Mouse (Mus musculus) kidney, adult 8-10 months (tissue): ENCODE measurements at regions not wholly inside any gene's neighbourhood (a gene's known extent, or its start where the extent isn't known, plus 50 kb on each side); places are given as distances from the start of the nearest gene placed in this dataset.

ENCODE experiments used
- DNase-seq, 2 experiments: peaks; one replicate each; pipeline ENCODE4 v3.0.0; 2022

GRCm38 (mm10) chr10:66102103-66102502 lies 993.8 kb upstream of the Jmjd1c start:
- DNase-seq: no peak

- DNase-seq: no peak
Measured at GRCm38 (mm10) chr10:66131361-66131760, 964.6 kb upstream of the Jmjd1c start.

DNA sequence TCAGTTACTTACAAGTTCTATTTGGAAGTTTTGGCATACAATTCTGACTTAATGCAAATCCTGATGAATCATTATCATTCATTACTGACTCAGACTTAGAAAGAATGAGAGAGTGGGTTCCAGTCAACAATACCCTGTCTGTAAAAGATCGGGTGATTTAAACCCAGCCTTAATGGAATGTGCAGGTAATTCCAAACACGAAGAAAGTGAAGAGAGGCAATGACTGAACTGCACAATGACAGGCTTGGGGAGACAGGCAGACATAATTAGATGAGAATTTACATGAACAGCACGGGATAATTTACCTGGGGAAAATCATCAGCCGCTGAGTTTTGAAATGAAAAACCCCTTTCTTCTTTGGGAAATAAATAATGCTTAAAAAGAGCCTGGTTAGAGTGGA lies 963.9 kb upstream of the Jmjd1c start:
- no peak for DNase-seq

DNA sequence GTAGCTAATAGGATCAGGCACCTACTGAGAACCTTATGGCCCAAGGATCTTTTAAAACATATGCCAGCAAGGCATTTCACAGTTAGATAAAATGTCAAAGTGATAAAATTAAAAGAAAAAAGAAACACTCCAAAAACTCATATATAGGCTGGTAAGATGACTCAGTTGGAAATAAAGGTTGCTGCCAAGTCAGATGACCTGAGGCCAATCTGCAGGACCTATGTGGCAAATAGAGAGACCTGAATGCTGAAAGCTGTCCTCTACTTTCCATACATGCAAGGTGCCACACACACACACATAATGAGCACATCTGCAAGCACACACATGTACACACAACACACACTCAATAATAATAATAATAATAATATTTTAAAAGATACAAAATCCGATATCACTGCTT lies 953.5 kb upstream of the Jmjd1c start:
- no peak for DNase-seq

GRCm38 (mm10) chr10:66142910-66143309 lies 953.0 kb upstream of the Jmjd1c start:
- DNase-seq: no peak

DNA sequence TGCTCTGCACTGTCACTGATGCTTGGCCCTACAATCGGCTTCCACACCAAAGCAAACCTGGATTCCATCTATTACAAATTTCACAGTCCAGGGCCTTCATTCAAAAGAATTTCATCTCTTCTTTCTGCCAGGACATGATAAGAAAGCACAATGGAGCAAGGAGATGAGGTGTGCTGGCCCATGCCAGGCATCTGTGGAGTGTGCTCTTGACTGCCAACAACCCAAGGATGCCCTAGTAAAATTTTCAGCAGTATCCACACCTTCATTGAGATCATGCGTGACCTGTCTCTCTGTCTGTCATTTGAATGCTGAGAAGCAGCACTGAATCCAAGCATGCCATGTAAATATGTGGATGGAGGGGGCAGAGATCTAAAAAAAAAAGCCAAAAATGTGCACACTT lies 945.0 kb upstream of the Jmjd1c start:
- DNase-seq: no peak

DNA sequence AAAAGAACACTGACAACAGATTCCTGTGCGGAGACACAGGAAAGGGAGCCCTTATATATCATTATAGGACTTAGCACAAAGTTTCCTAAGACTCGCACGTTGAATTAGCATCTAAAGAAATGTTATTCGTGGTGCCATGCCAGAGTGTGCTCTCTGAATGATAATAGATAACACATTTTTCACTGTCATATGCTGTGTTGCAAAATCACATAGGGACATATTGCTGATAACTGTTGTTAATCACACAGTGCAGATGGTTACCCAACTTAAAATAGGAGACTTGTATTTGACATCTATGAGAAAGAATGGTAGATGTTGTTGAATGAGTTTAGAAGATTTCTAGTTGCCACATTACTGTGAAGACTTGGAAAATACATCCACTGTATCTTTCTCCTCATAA lies 943.1 kb upstream of the Jmjd1c start:
- no peak for DNase-seq

DNA sequence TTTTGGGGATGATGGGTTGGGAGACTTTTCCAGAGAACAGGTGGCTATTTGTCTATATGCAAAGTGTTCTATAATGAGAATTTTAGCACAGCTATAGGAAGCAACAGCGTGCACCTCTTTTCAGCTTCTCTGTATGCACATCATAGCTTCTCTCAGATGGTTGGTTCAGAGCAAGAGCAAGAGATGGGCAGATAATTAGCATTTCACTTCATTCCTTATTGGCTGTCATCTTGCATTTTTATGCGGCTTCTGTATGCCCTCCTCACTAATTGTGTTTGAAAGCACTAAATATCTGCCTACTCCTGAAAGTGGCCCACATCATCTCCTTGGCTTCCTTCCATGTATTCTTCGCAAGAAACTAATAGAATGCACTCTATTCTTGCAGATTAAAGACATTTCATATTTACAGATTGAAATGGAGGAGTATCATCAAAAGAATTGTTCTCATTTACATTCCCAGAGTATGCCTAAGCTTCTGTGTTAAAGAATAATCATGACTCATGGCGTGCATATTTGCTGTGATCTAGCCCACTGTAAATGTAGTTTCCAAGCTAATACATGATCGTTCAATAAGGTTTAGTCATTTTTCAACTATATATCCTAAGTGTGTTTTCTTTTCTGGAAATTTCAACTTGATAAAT lies 934.9 kb upstream of the Jmjd1c start:
- DNase-seq: no peak

DNA sequence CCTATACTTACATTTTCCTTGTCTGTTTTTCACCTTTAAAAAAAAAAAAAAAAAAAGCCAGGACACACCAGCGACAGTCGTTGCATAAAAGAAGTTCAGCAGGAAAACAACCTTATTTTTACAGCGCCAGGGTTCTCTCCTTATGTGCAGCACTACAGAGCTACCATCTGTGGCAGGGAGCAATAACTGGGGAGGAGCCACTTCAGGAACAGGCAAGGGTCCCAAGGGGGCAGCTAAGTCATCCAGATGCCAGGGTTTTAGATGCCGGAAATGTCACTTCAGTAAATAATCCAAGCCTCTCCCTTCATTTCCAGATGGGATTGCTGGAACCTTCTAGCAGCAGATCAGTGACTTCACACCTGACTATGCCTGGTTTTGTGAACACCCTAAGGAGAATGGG lies 923.1 kb upstream of the Jmjd1c start:
- DNase-seq: no peak

DNA sequence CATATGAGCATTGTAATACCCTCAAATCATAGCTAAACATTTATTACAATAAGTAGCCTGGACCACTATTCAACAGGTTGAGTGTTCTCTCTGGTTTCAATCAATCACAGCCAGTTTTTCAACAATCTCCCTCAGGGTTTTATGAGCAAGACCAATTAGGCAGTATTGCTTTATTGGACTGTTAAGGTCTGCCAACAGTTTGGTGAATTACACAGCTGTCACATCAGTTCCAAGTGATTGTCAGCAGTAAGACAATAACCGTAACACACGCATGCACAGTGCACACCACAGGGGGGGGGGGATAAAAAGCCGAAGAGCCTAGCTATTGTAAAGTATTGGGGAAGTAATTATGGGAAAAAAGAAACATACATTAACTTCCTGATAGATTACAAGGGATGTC lies 918.6 kb upstream of the Jmjd1c start:
- DNase-seq: no peak

DNA sequence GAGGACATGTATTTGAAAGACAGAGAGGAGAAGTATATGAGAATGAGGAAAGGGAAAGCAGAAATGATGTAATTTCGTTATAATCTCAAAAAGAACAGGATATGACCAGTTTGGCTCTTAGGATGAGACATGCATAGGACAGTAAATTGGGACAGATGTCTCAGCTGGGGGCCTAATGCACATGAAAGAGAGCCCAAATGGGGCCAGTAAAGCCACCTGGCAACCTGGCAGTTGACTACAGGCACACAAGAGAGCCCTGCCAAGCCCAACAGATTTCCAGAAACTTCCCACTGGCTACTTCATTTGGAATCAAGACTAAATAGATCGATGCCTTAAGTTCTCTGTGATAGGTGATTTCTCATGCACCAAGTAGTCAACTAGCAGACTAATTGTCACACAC lies 914.7 kb upstream of the Jmjd1c start:
- no peak for DNase-seq

DNA sequence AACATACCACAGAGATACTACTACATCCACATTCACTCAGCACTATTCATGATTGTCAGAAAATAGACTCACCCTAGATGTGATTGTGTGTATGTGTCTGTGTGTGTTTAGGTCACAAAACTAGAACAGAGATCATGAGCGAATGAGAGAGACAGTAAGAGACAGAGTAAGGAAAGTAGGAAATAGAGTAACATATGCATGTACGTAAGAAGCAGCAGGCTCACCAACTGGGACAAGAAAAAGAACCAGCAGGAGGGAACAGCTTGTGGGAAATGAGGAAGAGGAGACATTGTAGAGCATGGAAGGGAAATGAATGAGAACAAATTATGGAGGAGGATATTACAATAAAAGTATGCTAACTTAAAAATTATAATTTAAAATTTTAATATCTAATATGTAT lies 912.9 kb upstream of the Jmjd1c start:
- DNase-seq: no peak

DNA sequence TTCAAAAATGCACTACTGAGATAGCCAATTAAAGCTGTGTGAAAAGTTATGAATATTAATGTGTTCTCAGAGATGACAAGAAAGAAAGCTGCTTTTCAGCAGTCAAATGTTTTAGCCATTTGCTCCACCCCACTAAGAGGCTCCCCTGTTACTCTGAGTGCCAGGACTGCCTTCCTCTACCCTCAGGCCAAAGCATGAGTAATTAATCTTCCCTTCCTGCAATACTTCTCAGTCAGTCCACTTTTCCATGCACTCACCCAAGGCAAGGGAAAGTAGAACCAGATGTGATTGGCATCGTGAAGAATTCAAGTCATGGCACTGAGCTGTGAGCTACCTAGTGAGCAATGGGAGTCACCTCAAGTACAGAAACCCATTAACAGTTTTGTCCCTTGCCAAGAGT lies 908.9 kb upstream of the Jmjd1c start:
- no peak for DNase-seq

GRCm38 (mm10) chr10:66201115-66201514 lies 894.8 kb upstream of the Jmjd1c start:
- no peak for DNase-seq

DNA sequence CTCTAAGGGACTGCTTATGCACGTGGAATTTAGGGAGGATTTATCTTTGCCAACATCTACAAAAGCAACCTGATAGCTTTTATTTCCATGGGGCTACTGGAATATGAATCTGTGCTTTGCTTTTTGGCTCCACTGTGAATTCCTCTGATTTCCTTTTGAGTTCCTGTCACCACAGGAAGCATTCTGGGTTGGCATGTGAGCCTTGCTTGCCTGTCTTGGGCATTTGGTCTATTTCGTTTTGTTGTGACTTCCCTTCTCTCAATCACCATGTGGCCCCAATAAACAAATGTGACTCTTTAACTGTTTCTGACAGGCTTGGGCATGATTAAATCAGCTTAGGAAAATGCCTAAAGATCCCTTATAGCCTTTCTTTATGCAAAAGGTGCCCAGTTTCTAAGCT lies 867.8 kb upstream of the Jmjd1c start:
- no peak for DNase-seq

DNA sequence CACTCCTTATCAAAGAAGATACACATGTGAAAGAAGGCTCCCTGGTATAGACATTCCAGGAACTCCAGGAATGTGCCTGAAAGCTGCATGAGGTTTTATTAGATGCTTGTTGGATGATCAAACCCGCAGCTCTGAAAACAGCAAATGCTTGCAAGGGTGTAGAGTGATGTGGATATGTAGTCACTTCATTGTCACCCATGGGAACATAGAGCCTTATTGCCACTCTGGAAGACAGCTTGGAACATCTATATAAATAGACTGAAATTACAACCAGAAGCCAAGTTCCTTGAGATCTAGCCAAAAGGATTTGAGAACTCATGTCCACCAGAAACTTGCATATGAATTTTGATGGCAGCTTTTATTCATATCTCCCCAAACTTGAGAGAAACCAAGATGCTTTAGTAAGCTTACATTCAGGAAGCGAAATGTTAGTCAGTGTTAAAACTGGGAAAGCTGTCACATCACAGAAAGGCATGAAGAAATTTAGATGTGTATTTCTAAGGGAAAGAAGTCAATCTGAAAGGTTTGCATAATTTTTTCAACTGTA lies 861.5 kb upstream of the Jmjd1c start:
- DNase-seq: no peak

DNA sequence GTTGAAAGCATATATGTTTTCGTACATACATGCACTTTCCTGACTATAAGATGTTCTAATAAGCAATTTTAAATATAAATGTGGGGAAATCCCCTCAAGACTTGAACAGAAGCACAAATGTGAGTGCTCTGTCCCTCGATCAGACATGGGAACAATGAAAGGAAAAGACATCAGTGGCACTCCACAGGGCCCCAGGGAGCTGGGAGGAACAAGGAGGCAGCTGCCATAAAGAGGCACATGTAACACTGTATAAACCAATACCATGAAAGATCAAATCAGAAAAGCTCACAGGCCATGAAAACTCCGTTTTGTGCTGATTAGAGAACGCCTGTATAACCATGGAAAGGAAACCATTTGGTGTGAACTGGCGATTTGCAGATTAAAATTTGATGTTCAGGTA lies 839.5 kb upstream of the Jmjd1c start:
- no peak for DNase-seq

DNA sequence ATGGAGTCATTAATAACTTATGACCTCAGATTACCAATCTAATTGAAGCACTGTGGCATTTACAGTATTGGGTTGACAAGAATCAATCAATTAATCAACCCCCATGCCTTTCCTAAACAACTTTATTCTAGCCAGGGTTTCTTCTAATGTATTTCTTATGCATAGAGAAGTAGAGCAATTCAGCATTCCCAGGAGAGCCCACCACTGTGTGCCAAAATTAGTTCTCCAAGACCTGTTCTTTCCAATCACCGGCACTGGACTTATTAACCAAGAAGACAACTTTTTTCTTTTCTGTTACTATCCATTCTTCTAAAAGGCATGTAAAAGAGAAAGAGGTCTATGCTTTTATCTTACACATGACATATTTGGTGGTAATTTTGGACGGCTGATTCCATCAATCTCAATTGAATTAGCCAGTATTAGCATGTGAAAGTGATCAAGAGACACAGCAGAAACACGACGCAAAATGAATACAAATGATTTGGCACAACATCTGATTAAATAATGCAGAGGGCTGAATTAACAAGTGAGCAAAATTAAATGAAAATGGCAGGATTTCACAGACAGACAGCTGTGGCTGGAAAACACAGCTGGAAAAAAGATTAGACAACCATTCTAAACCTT lies 825.2 kb upstream of the Jmjd1c start:
- DNase-seq: no peak

GRCm38 (mm10) chr10:66295628-66296027 lies 800.3 kb upstream of the Jmjd1c start:
- no peak for DNase-seq

DNA sequence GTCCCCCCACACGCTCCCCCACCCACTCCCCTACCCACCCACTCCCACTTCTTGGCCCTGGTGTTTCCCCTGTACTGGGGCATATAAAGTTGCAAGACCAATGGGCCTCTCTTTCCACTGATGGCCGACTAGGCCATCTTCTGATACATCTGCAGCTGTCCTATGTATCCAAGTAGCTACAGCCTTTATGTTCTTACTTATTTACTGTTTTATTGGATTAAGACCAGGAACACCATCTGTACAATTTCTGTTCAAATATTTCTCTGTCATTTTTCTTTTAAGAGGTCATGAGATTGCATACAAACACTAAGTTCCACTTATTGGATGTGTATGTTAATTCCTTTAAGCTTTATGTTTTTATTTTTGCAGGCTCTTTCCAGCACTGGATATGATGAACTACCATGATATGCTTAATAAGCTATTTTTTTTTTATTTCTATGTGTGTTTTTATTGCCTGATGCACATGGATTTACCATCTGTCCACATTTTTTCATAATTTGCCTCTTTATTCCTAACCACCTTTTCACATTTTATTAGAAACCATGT lies 792.6 kb upstream of the Jmjd1c start:
- DNase-seq: no peak

DNA sequence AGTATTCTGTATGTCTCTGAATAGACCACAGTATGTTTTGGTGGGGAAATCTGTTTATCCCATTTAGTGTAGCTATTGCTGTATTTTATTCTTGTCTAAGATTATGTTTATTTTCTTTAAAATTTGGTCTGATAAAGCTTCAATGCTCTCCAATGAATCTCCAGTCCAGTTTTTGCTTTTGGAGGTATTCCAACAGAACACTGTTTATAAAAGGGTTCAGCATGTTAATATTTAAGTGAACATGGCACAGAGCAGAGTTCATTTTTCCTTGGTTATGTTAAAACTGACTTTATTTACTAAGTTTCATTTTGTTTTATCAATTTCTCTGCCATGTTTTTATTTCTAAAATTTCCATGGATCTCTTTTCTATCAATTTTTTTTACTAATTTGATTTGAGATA lies 791.0 kb upstream of the Jmjd1c start:
- no peak for DNase-seq

DNA sequence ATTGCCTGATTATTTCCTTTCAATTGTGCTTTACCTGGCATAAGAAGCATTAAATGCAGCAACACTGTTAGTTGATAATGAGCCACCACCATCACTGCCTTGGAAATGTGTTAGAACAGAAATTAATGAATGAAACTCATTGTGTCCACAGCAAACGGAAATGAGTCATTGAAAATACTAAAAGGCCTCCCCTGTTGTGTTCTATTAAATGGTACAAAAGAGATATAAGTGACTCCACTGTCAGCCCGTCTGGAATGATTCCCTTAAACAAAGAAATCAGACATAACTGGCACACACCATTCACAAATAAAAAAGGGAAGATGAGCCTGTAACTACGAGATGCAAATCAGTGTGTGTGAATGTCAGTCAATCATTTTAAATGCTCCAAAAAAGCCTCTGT lies 764.8 kb upstream of the Jmjd1c start:
- no peak for DNase-seq

DNA sequence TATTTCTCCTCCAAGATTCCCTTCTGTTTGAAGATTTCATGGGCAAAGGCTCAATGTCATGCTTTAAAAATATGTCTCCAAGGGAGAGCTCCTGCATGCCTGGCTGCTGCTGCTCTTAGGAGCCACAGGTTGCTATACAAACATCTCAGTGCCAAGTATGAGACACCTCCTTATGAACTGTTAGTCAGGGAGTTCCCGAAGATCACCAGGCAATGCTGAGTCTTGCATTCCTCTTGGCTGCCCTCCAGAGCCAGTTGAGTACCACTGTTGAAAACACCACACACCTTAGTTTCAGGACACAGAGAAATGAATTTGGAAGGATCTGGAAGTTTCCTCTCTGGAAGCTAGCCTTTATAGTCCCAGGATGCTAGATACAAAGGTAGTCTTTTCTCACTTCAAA lies 757.9 kb upstream of the Jmjd1c start:
- no peak for DNase-seq

DNA sequence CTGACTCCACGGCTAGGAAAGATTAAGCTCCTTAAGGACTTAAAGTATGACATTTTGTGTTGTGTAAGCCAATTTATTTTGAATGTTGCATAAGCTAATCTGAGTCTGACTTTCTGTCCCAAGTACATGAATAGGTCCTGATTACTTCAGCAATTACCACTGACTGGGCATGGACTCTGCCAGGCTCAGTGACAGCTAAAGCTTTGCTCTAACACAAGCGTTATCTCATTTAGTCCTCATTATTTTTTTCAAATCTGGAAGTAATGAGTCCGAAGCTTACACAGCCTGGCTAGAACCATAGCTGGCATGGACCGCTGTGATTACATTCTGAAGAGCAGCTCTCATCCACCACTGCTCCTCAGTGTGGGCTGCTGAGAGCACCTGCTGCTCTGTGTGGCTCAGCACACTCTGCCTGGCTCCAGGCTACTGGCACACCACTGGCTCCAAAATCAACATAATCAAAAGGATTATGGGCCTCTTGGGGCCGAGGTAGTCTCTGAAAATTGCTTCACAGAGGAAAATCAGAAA lies 753.0 kb upstream of the Jmjd1c start:
- DNase-seq: no peak
